Mouse (Mus musculus) gastrocnemius, postnatal 14 days (tissue): Measurements from ENCODE around the gene 1190007I07Rik. TPM values are rescaled to one million over a fixed set of nuclear protein-coding genes. Genes with fewer than 3 reads are reported as not detected.

Experiments
- DNase-seq: peaks from one replicate; pipeline ENCODE4 v3.0.0; 2021; ENCODE audit warnings: mixed read lengths
- intact Hi-C: fragments of 180-260 bp; cut with DNase I; formaldehyde crosslinking; loops from one replicate; pipeline ENCODE4 v1.15.1; 2025; ENCODE audit warnings: low total_unique reads
- long read RNA-seq, 2 experiments: library from polyadenylated mRNA; stranded (forward); transcript quantifications; one replicate each; pipeline ENCODE4 v2.0.0; 2021
- total RNA-seq, 2 experiments: library from RNA; stranded (reverse); gene quantifications; 2 replicates each; pipeline ENCODE4 v1.2.3; 2021

The 1190007I07Rik gene
- total RNA-seq = 10 to 100 TPM; 24.4 to 26.3 TPM
- long read RNA-seq, experiment 1, transcript 1190007I07Rik-201 (3 exons, 716 nt) = major isoform, 13 of 19 reads
- long read RNA-seq, experiment 1, partial matches to known transcripts = 0 of 19 reads
- long read RNA-seq, experiment 1, other reads (novel, unspliced or antisense) = 0 of 19 reads
- long read RNA-seq, experiment 2, transcript 1190007I07Rik-201 (3 exons, 716 nt) = major isoform, 8 of 15 reads
- long read RNA-seq, experiment 2, partial matches to known transcripts = 0 of 15 reads
- long read RNA-seq, experiment 2, other reads (novel, unspliced or antisense) = 1 of 15 reads

DNA sequence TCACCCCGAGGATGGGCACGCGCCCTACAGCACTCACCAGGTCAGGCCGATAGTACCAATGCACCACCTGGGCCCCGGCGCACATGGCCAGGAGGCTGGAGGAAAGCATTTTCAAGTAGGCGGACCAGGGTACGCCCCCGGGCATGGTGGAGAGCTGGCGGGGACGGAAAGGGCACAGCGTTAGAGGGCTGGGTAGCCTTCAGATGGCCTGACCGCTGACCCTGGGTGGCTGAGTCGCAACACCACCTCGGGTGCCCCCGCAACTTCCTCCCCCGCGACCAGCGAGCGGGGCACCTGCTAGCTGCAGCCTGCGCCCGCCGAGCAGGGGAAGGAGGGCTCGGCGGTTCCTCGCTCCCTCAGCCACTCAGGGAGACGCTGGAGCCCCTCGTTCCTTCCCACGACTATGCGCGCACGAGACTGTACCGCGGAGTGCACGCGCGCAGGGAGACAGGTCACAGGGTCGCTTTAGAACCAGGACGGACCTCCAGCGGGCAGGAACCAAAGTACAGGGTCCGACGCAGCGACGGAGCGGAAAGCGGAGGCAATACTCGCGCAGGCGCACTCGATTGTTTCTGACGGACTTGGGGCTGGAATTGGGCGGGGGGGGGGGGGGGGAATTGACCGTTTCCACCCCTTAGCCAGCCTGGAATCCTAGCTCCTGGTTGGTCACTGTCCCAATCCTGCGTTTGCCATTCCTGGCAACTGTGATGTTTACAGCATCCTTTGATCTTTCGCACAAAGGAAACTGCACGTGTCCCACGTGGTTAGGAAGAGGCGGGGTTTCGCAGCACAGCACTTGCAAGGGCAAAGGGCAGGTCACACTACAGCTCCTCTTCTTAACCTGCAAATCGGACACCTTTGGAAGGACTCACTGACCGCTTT is at the start of gene 1190007I07Rik:
TSS of gene 1190007I07Rik (minus strand) at position 558 of the 882 bp plus-strand sequence.
- DNase-seq = peak; percentile 89
- intact Hi-C loops = no loop called here

DNA sequence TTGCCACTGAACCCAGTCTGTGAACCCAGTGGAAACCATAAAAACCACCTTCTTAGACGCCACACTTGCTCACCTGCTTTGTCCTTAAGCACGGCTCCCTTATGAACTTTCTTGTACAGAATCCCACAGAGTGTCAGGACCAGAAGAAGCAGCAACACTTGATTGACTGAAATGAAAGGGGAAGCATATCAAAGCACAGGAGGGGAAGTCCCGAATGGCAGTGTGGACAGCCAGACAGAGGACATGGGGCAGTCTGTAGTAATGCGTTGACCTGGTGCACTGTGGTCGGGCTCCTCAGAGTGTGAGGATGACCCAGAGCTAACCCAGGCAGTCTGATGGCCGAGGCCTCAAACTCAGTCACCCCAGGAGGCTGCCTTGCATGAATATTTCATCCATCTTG is 47.2 kb upstream of the 1190007I07Rik start:
- DNase-seq = no peak
- intact Hi-C loops = no loop called here

DNA sequence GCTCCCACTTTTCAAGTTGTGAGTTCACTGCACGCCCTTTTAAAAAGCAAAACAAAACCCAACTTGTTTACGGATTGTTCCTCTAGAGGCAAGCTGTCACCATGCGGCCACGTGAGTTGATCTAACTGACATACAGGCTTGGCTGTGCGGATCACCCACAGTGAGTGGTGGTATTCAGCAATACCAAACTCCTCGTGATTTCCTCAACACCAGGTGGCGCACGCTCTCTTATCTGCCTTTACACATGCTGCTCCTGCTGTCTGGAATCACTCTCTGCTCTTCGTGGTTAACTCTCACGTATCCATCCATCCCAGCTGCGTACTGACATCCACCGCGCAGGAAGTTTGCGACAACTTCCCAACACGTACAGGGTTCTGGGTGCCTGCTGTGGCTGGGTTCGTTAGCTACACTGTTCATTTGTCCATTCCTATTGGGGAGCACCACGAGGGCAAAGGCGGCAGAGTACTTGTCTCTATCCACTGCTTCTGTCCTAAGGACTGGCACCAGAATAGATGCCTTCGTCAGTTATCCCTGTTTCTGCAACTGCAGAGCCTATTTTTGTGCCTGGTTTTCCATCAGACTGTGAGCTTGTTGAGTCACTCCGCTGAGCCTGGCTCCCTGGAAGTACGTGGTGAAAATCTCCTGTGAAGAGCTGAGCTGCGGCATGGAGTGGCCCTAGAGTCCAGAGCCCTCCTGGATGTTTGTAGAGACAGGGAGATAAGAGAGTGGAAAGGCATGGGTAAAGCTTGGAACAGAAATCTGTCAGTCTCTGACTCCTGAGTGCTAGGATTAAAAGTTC is 43.6 kb upstream of the 1190007I07Rik start:
- DNase-seq = peak; percentile 87
- intact Hi-C loops = loop anchor here (10.0 kb wide), 1 partner anchor 78 kb away; no protein-coding TSS in a partner anchor

DNA sequence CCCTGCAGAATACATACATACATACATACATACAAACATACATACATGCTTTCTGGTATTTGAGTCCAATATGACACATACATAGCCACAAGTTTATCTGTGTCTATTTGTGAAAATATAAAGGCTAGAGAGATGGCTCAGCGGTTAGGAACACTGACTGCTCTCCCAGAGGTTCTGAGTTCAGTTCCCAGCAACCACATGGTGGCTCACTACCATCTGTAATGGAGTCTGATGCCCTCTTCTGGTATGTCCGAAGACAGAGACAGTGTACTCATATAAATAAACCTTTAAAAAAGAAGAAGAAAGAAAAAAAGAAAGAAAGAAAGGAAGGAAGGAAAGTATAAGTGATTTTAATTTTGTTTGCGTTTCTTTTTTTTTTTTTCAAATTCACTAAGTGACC is 42.9 kb upstream of the 1190007I07Rik start:
- intact Hi-C loops = loop anchor here (10.0 kb wide), 1 partner anchor 79 kb away; no protein-coding TSS in a partner anchor
- no peak for DNase-seq

DNA sequence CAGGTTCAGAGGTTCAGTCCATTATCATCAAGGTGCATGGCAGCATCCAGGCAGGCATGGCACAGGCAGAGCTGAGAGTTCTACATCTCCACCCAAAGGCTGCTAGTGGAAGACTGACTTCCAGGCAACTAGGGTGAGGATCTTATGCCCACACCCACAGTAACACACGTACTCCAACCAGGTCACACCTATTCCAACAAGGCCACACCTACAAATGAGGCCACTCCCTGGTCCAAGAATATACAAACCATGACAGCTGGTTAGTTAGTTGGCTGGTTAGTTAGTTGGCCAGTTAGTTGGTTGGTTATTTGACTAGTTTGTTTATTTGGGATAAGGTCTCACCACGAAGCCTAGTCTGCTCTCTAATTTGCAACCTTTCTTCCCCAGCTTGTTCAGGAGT is 40.3 kb upstream of the 1190007I07Rik start:
- intact Hi-C loops = loop anchor here (10.0 kb wide), 1 partner anchor 82 kb away; no protein-coding TSS in a partner anchor
- no peak for DNase-seq

DNA sequence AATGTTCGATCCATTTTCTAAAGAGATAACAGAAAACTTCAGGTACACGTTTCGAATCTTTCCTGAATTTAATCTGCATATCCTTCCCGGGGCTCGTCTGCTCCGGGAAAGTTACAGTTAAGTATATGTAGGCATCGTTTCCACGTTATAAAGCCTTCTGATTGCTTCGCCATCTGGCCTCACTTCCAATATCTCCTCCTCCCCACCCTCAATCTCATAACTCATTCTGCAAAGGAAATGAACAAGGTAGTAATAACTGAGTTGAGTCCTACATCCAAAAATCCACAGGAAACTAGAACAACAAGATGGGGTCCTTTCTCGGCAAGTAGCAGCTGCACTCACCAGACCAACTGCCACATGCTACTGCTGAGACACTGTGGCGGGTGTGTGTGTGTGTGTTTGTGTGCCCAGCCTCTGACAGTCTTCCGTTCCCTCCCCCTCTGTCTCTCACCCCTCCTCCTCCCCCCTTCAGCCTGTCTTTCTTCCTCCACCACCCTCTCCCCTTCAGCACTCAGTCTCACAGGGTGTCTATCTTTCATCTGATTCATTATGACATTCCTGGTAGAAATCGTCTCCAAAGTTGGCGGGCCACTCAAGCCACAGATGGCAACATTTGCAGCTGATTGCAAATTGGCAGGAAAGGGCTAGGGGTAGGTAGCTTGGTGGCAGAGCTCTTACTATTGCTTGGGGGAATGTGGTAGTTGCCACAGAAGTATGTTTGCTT is 39.4 kb upstream of the 1190007I07Rik start:
- intact Hi-C loops = loop anchor here (10.0 kb wide), 1 partner anchor 82 kb away; no protein-coding TSS in a partner anchor
- no peak for DNase-seq

DNA sequence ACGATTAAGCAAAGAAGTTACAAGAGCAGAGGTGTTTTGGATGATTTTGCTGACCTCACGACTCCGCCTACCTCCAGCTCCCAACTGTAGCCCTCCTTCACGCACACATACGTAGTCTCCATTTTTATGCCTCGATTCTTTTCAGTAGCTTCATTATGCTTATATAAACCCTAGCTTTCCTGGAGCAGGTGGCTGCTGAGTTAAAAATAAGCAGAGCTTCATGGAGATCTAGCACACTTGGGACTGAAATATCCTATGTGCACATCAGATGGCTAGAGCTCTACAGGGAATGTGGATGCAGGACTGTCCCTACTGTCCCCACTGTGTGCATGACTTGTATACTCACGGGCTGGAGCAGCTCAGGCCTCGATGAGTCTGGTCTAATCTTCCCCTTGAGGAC is 38.8 kb upstream of the 1190007I07Rik start:
- intact Hi-C loops = loop anchor here (10.0 kb wide), 1 partner anchor 83 kb away; no protein-coding TSS in a partner anchor
- no peak for DNase-seq

DNA sequence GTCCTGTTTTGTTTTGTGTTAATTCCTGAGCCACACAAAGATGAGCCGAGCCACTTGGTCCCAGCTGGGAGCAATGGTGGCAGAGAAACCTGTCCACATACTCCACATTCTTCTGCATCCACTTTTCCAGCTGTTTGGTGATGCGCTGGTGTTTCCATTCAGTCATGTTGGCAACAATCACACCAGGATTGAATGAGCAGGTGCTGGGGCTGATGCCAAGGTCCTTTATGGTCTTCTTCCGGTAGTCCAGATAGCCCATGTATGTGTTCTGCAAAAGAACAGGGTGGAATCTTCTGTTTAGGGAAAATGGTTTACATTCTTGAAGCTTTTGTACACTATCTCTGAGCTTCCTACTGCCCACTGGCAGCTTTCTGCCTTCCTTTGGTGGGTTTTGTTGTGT is 31.6 kb upstream of the 1190007I07Rik start:
- DNase-seq = no peak

DNA sequence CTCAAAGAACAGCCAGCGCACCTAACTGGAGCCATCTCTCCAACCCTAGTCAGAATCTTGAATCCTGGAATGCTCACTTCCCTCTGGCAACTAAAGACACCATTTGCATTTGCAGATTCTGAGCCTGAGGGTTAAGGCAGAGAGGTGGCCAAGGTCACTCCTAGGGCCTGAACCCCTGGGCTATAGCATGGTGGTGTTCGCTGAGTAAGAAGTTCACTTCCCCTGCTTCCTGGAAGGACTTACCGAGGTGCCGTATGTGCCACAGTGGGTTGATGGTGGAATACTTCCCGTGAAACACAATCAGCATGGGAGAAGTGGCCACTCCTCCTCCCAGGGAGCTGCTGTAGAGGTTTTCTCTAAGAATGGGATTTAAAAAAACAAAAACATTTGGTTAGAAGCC is 29.6 kb upstream of the 1190007I07Rik start:
- no peak for DNase-seq
- intact Hi-C loops = no loop called here

More for the DNA sequence above, 31.6 kb upstream of the 1190007I07Rik start:
- intact Hi-C loops = no loop called here

DNA sequence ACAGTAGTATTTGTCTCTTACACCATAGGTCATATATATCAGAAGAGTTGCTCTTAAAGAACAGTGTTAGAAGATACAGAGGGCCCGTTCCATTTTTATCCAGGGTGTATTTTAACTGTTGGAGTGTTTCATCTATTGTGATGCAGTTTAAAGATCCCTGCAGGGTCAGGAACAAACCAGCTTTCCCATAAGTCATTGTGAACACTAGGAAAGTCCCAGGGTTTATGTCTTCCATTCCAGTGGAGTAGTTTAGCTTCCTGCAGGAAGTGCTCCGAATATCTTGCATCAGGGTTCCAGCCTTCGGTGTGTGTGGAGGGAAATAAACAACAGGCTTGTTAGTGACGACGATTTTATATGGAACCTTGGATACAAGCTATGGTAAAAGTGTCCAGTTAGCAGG is 28.2 kb upstream of the 1190007I07Rik start:
- intact Hi-C loops = no loop called here
- DNase-seq = no peak

DNA sequence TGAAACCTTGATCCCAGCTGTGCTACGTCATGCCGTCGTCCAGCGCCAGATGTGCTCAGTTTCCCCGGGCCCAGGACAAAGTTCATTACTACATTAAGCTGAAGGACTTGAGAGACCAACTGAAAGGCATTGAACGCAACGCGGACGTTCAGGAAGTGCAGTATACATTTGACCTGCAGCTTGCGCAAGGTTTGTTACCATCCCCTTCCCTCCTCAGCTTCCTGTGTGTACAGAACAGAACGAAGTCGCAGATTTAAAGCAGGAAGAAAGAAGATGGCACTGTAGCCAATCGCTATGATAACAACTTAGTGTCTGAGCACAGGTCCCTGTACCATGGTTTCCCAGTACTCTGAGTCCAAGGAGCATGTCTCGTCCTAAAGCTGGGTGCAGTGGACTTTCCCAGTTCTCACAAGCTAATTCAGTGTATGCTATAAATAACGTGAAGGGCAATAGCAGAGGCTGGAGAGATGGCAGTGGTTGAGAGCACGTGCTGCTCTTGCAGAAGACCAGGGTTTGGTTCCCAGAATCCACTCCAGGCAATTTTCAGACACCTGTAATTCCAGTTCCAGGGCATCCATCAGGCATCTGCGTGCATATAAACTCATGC is 24.3 kb upstream of the 1190007I07Rik start:
- intact Hi-C loops = no loop called here
- no peak for DNase-seq

DNA sequence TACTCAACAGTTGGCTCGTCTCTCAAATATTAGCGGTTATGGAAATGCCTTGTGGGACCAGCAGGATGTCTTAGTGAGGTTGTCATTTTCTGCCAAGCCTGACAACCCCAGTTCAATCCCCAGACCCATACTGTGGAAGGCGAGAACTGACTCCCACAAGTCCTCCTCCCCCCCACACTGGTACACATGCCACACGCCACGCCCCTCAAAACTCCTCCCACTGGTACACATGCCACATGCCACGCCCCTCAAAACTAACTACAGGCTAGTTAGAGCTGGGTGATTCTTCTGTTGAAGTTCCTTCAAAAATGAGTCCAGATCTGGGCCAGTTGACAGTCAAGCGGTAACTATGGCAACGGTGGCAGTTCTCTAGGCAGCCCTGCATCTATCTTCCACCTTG is 23.1 kb upstream of the 1190007I07Rik start:
- intact Hi-C loops = no loop called here
- DNase-seq = no peak

DNA sequence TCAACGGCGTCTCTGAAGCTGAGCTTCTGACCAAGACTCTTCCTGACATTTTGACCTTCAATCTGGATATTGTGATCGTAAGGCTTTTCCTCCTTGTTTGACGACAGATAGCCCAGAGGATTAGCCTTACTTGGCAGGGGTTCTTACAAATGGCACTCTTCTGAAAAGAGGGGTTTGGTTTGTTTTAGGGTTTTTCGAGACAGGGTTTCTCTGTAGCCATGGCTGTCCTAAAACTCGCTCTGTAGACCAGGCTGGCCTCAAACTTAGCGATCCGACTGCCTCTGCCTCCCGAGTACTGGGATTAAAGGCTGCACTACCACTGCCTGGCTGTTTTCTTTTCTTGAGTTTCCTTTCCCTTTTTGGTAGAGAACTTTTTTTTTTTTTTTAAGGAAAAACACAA is 18.5 kb upstream of the 1190007I07Rik start:
- intact Hi-C loops = no loop called here
- no peak for DNase-seq

DNA sequence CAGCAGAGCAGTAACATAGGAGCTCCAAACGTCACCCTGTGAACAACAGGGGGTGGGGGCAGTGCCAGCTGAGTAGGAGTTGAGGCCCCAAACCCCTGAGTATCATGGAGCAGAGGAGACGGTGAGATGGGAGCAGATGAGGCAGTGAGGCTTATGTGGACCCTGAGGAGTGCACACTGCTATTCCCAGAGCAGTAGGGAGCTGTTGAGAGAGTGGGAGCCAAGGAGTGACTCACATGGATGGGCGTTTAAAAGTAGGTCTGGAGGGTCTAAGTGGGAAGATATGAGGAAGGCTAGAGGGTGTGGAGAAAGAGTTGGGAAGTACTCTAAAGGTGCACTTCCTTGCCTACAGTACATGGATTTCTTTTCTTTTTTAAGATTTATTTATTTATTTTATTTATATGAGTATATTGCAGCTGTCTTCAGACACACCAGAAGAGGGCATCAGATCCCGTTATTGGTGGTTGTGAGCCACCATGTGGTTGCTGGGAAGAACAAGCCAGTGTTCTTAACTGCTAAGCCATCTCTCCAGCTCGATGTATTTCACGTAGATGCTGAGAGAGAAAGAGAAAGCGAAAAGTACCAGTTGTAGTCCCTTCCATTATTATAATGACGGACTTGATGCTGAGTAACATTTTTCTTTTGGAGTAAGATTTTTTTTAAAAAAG is 16.1 kb upstream of the 1190007I07Rik start:
- intact Hi-C loops = no loop called here
- DNase-seq = no peak

DNA sequence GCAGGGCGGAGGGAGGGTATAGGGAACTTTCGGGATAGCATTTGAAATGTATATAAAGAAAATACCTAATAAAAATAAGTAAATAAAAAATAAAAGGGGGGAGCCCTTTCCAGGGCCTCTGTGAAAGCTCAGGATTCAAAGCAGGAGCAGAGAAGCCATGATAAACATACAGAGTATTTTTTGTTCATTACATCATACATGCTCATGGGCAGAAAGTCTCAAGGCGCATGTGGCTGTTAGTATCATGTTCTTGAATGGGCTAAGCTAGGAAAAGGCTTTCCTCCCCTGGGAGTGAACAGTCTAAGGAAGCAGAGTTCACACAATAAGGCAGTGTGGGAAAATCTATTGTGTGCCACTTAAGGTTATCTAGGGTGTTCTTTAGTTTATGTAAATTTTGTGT is 13.3 kb upstream of the 1190007I07Rik start:
- intact Hi-C loops = no loop called here
- no peak for DNase-seq

DNA sequence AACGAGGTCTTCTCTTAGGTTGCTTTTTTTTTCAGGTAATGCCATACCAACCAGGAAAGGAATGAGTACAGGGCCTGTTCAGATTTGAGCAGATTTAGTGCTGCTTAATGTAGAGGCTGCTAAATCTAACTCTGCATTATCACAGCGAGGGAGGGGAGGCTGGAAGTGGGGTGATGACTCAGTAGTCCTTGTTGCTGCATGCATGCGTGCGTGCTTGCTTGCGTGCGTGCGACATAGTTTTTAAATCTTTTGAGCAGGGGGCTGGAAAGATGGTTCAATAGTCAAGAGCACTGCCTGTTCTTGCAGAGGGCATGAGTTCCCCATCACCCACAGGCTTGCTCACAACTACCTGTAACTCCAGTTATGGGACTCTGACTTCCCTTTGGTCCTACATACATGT is 11.3 kb upstream of the 1190007I07Rik start:
- intact Hi-C loops = no loop called here
- DNase-seq = no peak

DNA sequence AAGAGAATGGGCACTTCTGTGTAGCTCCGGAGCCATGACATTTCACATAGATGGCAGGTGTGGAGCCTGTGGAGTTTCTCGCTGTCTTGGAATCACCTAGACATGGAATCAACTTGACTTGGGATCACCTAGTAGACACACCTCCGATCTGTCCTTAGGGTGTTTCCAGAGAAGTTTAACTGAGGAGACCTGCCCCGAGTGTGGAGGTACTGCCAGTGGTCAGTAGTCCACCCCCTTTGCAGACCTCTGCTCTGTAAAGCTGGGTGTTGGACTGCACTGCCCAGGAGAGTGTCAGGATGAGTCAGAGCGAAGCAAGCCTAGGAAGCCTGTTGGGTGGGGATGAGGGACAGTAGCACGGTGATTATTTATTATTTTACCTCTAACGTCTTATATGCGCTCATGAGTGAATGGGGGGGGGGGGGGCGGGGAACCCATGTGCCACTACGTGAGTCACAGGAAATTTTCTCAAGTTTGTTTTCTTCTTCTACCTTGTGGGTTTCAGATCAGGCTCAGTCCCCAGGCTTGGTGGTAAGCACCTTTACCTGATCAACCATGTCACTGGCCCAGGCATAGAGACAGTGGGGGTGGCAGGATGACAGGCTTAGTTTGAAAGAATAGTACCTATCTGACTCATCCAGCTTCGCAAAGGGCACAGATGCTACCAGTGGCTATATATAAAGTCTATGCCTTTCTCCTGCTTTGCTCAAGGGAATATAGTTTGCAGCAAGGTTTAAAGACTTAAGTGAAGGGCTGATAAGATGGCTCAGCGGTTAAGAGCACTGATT is 9.7 kb upstream of the 1190007I07Rik start:
- no peak for DNase-seq
- intact Hi-C loops = no loop called here
